Mouse (Mus musculus): Measurements from ENCODE around the gene Olfr1205. TPM values are rescaled to one million over a fixed set of nuclear protein-coding genes. Genes with fewer than 3 reads are reported as not detected.

Gene Olfr1205
- total RNA-seq (2012; rRNA removed), result not detected in 2 replicates

DNA sequence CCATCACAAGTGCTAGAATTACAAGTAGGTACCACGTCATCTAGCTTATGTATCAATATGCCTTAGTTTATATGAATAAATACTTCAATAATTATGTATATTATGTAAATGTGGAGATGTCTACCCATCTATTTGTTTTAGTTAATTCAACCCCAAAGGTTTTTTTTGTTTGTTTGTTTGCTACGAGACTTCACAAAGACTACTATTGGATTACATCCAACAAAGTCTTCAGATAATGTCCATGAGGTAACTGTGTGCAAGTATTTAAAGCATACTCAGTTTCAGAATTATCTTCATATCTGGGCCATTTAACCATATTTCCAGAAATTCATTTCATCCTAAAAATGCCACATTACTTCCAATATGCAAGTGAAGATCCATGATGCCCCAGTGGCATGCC lies at the start of gene Olfr1205:
TSS of gene Olfr1205 (plus strand) at position 301 of the 400 bp plus-strand sequence.
- no peak within 1 kb of the TSS for H3K27ac ChIP-seq (ENCODE audit: insufficient read depth, low read depth, low read length, poor library complexity, severe bottlenecking)
- no peak within 1 kb of the TSS for H3K4me3 ChIP-seq (ENCODE audit: insufficient read depth in 1 of 2, low read depth in 1 of 2, low read length in 2 of 2, poor library complexity in 1 of 2, severe bottlenecking in 1 of 2)
- TF ChIP-seq HCFC1 (IDR thresholded peaks at IDR 0.05; ENCODE audit: borderline replicate concordance, insufficient read depth, low read length) (no peak), CHD2 (IDR thresholded peaks at IDR 0.05; ENCODE audit: low read depth, low read length) (no peak), ZNF384 (IDR thresholded peaks at IDR 0.05; ENCODE audit: low read depth, low read length) (no peak), ZC3H11A (IDR thresholded peaks at IDR 0.05; ENCODE audit: borderline replicate concordance, low read depth, low read length) (no peak), MAFK (IDR thresholded peaks at IDR 0.05; ENCODE audit: insufficient read depth, low read depth, low read length) (no peak)
- H3K36me3 ChIP-seq (ENCODE audit: control insufficient read depth, insufficient read depth, low read length, poor library complexity, severe bottlenecking), result no peaks in the 10 kb centered on the region
- no peak within 1 kb of the TSS for H3K9ac ChIP-seq (ENCODE audit: insufficient read depth, low read depth, low read length, poor library complexity, severe bottlenecking)
- in situ Hi-C loops (cut with MboI; ENCODE audit: low sequenced_read_pairs in 2 of 2, unreplicated experiment in 2 of 2), result no loop called here
- no peaks in the 10 kb centered on the region for H3K9me3 ChIP-seq (ENCODE audit: control insufficient read depth, insufficient read depth, low read depth, low read length)
- DNase-seq (ENCODE audit: low read depth, low spot score), result no peak
- H3K4me1 ChIP-seq (ENCODE audit: control insufficient read depth in 2 of 2, insufficient read depth in 2 of 2, low read length in 2 of 2, poor library complexity in 1 of 2), result no peaks in the 10 kb centered on the region

DNA sequence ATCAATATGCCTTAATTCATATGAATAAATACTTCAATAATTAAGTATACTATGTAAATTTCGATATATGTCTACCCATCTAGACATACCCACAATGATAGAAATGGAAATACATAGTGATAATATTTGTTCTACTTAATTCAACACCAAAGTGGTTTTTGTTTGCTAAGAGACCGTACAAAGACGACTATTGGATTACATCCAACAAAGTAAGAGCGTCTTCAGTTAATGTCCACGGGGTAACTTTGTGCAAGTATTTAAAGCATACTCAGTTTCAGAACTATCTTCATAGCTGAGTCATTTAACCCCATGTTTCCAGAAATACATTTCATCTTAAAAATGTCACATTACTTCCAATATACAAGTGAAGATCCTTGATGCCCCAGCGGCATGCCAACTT lies 36.8 kb upstream of the Olfr1205 start, which contains the start of gene Olfr1201:
TSS of gene Olfr1201 (plus strand) at position 301 of the 400 bp plus-strand sequence.
- Histone ChIP-seq H3K9me3 (ENCODE audit: control insufficient read depth, insufficient read depth, low read depth, low read length) (no peaks in the 10 kb centered on the region), H3K36me3 (ENCODE audit: control insufficient read depth, insufficient read depth, low read length, poor library complexity, severe bottlenecking) (no peaks in the 10 kb centered on the region), H3K9ac (ENCODE audit: insufficient read depth, low read depth, low read length, poor library complexity, severe bottlenecking) (no peak within 1 kb of the TSS), H3K27ac (ENCODE audit: insufficient read depth, low read depth, low read length, poor library complexity, severe bottlenecking) (no peak within 1 kb of the TSS), H3K4me3 (ENCODE audit: insufficient read depth in 1 of 2, low read depth in 1 of 2, low read length in 2 of 2, poor library complexity in 1 of 2, severe bottlenecking in 1 of 2) (no peak within 1 kb of the TSS), H3K4me1 (ENCODE audit: control insufficient read depth in 2 of 2, insufficient read depth in 2 of 2, low read length in 2 of 2, poor library complexity in 1 of 2) (no peaks in the 10 kb centered on the region)
- no peak for DNase-seq (ENCODE audit: low read depth, low spot score)
- in situ Hi-C loops (cut with MboI; ENCODE audit: low sequenced_read_pairs in 2 of 2, unreplicated experiment in 2 of 2), result no loop called here
- TF ChIP-seq HCFC1 (IDR thresholded peaks at IDR 0.05; ENCODE audit: borderline replicate concordance, insufficient read depth, low read length) (no peak), ZC3H11A (IDR thresholded peaks at IDR 0.05; ENCODE audit: borderline replicate concordance, low read depth, low read length) (no peak), CHD2 (IDR thresholded peaks at IDR 0.05; ENCODE audit: low read depth, low read length) (no peak), ZNF384 (IDR thresholded peaks at IDR 0.05; ENCODE audit: low read depth, low read length) (no peak), MAFK (IDR thresholded peaks at IDR 0.05; ENCODE audit: insufficient read depth, low read depth, low read length) (no peak)

DNA sequence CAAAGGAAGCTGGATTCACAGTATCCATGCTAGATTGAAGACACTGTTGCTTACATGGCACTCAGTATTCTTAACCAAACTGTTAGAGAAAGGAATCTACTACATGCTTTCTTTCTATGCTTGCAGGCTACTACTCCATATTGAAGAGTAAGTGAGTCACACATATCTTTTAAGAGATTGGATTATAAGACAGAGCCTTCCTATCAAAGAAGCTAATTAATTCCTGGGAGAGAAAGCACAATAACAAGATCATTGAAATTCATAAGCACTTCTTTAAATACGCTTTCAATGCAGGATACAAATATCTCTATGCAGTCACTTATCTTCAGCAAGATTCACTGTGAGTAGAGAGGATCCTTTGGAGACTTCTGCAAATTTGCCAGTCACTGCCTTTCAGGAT lies 15.3 kb upstream of the Olfr1205 start, which contains the start of gene Olfr1202:
TSS of gene Olfr1202 (plus strand) at position 301 of the 400 bp plus-strand sequence.
- no peak within 1 kb of the TSS for H3K9ac ChIP-seq (ENCODE audit: insufficient read depth, low read depth, low read length, poor library complexity, severe bottlenecking)
- TF ChIP-seq HCFC1 (IDR thresholded peaks at IDR 0.05; ENCODE audit: borderline replicate concordance, insufficient read depth, low read length) (no peak), CHD2 (IDR thresholded peaks at IDR 0.05; ENCODE audit: low read depth, low read length) (no peak), ZC3H11A (IDR thresholded peaks at IDR 0.05; ENCODE audit: borderline replicate concordance, low read depth, low read length) (no peak)
- H3K27ac ChIP-seq (ENCODE audit: insufficient read depth, low read depth, low read length, poor library complexity, severe bottlenecking), result no peak within 1 kb of the TSS

GRCm38 (mm10) chr2:88838477-88838876 lies 8.9 kb downstream of the Olfr1205 start:
- no peak for DNase-seq (ENCODE audit: low read depth, low spot score)
- Histone ChIP-seq H3K4me1 (ENCODE audit: control insufficient read depth in 2 of 2, insufficient read depth in 2 of 2, low read length in 2 of 2, poor library complexity in 1 of 2) (no peaks in the 10 kb centered on the region), H3K36me3 (ENCODE audit: control insufficient read depth, insufficient read depth, low read length, poor library complexity, severe bottlenecking) (no peaks in the 10 kb centered on the region), H3K4me3 (ENCODE audit: insufficient read depth in 1 of 2, low read depth in 1 of 2, low read length in 2 of 2, poor library complexity in 1 of 2, severe bottlenecking in 1 of 2) (no peak overlapping the region), H3K9me3 (ENCODE audit: control insufficient read depth, insufficient read depth, low read depth, low read length) (no peaks in the 10 kb centered on the region), H3K27ac (ENCODE audit: insufficient read depth, low read depth, low read length, poor library complexity, severe bottlenecking) (no peak overlapping the region), H3K9ac (ENCODE audit: insufficient read depth, low read depth, low read length, poor library complexity, severe bottlenecking) (no peak overlapping the region)
- TF ChIP-seq ZNF384 (IDR thresholded peaks at IDR 0.05; ENCODE audit: low read depth, low read length), result no peak
- TF ChIP-seq ZC3H11A (IDR thresholded peaks at IDR 0.05; ENCODE audit: borderline replicate concordance, low read depth, low read length), result no peak
- no peak for TF ChIP-seq CHD2 (IDR thresholded peaks at IDR 0.05; ENCODE audit: low read depth, low read length)
- TF ChIP-seq HCFC1 (IDR thresholded peaks at IDR 0.05; ENCODE audit: borderline replicate concordance, insufficient read depth, low read length), result no peak
- TF ChIP-seq MAFK (IDR thresholded peaks at IDR 0.05; ENCODE audit: insufficient read depth, low read depth, low read length), result no peak
- in situ Hi-C loops (cut with MboI; ENCODE audit: low sequenced_read_pairs in 2 of 2, unreplicated experiment in 2 of 2), result no loop called here

More for the DNA sequence above, 15.3 kb upstream of the Olfr1205 start, which contains the start of gene Olfr1202:
- in situ Hi-C loops (cut with MboI; ENCODE audit: low sequenced_read_pairs in 2 of 2, unreplicated experiment in 2 of 2), result no loop called here
- H3K4me3 ChIP-seq (ENCODE audit: insufficient read depth in 1 of 2, low read depth in 1 of 2, low read length in 2 of 2, poor library complexity in 1 of 2, severe bottlenecking in 1 of 2), result no peak within 1 kb of the TSS
- H3K9me3 ChIP-seq (ENCODE audit: control insufficient read depth, insufficient read depth, low read depth, low read length), result no peaks in the 10 kb centered on the region
- DNase-seq (ENCODE audit: low read depth, low spot score), result no peak
- no peaks in the 10 kb centered on the region for H3K36me3 ChIP-seq (ENCODE audit: control insufficient read depth, insufficient read depth, low read length, poor library complexity, severe bottlenecking)
- no peaks in the 10 kb centered on the region for H3K4me1 ChIP-seq (ENCODE audit: control insufficient read depth in 2 of 2, insufficient read depth in 2 of 2, low read length in 2 of 2, poor library complexity in 1 of 2)

DNA sequence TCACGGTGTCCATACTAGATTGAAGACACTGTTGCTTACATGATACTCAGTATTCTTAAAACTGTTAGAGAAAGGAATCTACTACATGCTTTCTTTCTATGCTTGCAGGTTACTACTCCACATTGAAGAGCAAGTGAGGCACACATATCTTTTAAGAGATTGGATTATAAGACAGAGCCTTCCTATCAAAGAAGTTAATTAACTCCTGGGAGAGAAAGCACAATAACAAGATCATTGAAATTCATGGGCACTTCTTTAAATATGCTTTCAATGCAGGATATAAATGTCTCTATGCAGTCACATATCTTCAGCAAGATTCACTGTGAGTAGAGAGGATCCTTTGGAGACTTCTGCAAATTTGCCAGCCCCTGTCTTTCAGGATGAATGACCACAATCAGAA lies 19.5 kb downstream of the Olfr1205 start, which contains the start of gene Olfr1204:
TSS of gene Olfr1204 (plus strand) at position 301 of the 400 bp plus-strand sequence.
- H3K9ac ChIP-seq (ENCODE audit: insufficient read depth, low read depth, low read length, poor library complexity, severe bottlenecking), result no peak within 1 kb of the TSS
- H3K4me3 ChIP-seq (ENCODE audit: insufficient read depth in 1 of 2, low read depth in 1 of 2, low read length in 2 of 2, poor library complexity in 1 of 2, severe bottlenecking in 1 of 2), result no peak within 1 kb of the TSS
- TF ChIP-seq ZC3H11A (IDR thresholded peaks at IDR 0.05; ENCODE audit: borderline replicate concordance, low read depth, low read length), result no peak
- in situ Hi-C loops (cut with MboI; ENCODE audit: low sequenced_read_pairs in 2 of 2, unreplicated experiment in 2 of 2), result no loop called here
- no peaks in the 10 kb centered on the region for H3K9me3 ChIP-seq (ENCODE audit: control insufficient read depth, insufficient read depth, low read depth, low read length)
- no peak for DNase-seq (ENCODE audit: low read depth, low spot score)
- H3K36me3 ChIP-seq (ENCODE audit: control insufficient read depth, insufficient read depth, low read length, poor library complexity, severe bottlenecking), result no peaks in the 10 kb centered on the region
- H3K27ac ChIP-seq (ENCODE audit: insufficient read depth, low read depth, low read length, poor library complexity, severe bottlenecking), result no peak within 1 kb of the TSS
- H3K4me1 ChIP-seq (ENCODE audit: control insufficient read depth in 2 of 2, insufficient read depth in 2 of 2, low read length in 2 of 2, poor library complexity in 1 of 2), result no peaks in the 10 kb centered on the region
